Mouse (Mus musculus) limb, embryonic 14.5 days (tissue): ENCODE measurements around the gene Lrch4. TPM values are rescaled to one million over a fixed set of nuclear protein-coding genes. Genes with fewer than 3 reads are reported as not detected.

ENCODE experiments used
- ATAC-seq: fragments of 200-750 bp; cut with Nextera tagmentation; 2 replicates; pipeline ENCODE4 v1.8.0; 2017; ENCODE audit warnings: low read depth, moderate number of reproducible peaks, moderate TSS enrichment; ENCODE audit not compliant: low FRiP score
- DNase-seq: peaks from one replicate; pipeline ENCODE4 v3.0.0-alpha.2; 2015; ENCODE audit warnings: low spot score
- H3K27ac ChIP-seq: fragments of 300-500 bp; sonication (generic); replicated peaks from 2 replicates; pipeline ENCODE4 v1.5.1; 2014; ENCODE audit warnings: low read depth, mild to moderate bottlenecking, low read length, moderate library complexity, mixed read lengths
- H3K27me3 ChIP-seq: fragments of 300-500 bp; sonication (generic); 2 replicates; pipeline ENCODE4 v1.6.1; 2014; ENCODE audit warnings: low read length, mixed read lengths; ENCODE audit not compliant: control insufficient read depth, insufficient read depth
- H3K36me3 ChIP-seq: fragments of 300-500 bp; sonication (generic); 2 replicates; pipeline ENCODE4 v1.6.1; 2014; ENCODE audit warnings: mild to moderate bottlenecking, low read length, moderate library complexity, mixed read lengths; ENCODE audit not compliant: control insufficient read depth, insufficient read depth
- H3K4me1 ChIP-seq: fragments of 300-500 bp; sonication (generic); 2 replicates; pipeline ENCODE4 v1.6.1; 2014; ENCODE audit warnings: antibody characterized with exemption, low read length, mixed read lengths; ENCODE audit not compliant: control insufficient read depth, insufficient read depth
- H3K4me2 ChIP-seq: fragments of 300-500 bp; sonication (generic); replicated peaks from 2 replicates; pipeline ENCODE4 v1.6.1; 2014; ENCODE audit warnings: low read depth, mild to moderate bottlenecking, low read length, moderate library complexity; ENCODE audit not compliant: severe bottlenecking
- H3K4me3 ChIP-seq: fragments of 300-500 bp; sonication (generic); replicated peaks from 2 replicates; pipeline ENCODE4 v1.5.1; 2014; ENCODE audit warnings: low read length
- H3K9ac ChIP-seq: fragments of 300-500 bp; sonication (generic); 2 replicates; pipeline ENCODE4 v1.6.1; 2014; ENCODE audit warnings: mild to moderate bottlenecking, low read depth, low read length, moderate library complexity; ENCODE audit not compliant: severe bottlenecking
- H3K9me3 ChIP-seq: fragments of 300-500 bp; sonication (generic); 2 replicates; pipeline ENCODE4 v1.6.1; 2016; ENCODE audit warnings: low read length; ENCODE audit not compliant: control insufficient read depth
- POLR2A ChIP-seq: fragments of 200-500 bp; IDR thresholded peaks from 2 replicates; pipeline ENCODE4 v1.8.0; 2012; ENCODE audit warnings: inconsistent platforms, mild to moderate bottlenecking, moderate library complexity, borderline replicate concordance; ENCODE audit not compliant: insufficient read depth, insufficient read length; ENCODE audit errors: extremely low read depth
- WGBS: fragments of 180-500 bp; shearing (Covaris S2); extraction: QIAGEN DNeasy Blood & Tissue Kit; methylation state at CpG from one replicate; pipeline ENCODE4 v1.1.7; 2014; 5-methylcytosine and 5-hydroxymethylcytosine counted together
- polyA plus RNA-seq, 2 experiments: library from polyadenylated mRNA; depleted of rRNA in 1 of 2; stranded (reverse) in 1 of 2; unstranded in 1 of 2; fragments of >200 nt; fragmentation: Nextera tagmentation in 1 of 2; extraction: Ambion mirVana in 1 of 2; gene quantifications; 2 replicates each; pipeline versions ENCODE4 v1.2.1 to v1.2.3; 2012 to 2014

Lrch4 gene
- polyA plus RNA-seq, 2 experiments = 25.0 to 37.1 TPM

GRCm38 (mm10) chr5:137590507-137590906 lies 38.4 kb upstream of the Lrch4 start:
- H3K4me3 ChIP-seq = no peak overlapping the region
- H3K27me3 ChIP-seq = no peaks in the 10 kb centered on the region
- ATAC-seq (no peak), DNase-seq (no peak)
- H3K27ac ChIP-seq = no peak overlapping the region
- no peaks in the 10 kb centered on the region for H3K36me3 ChIP-seq
- WGBS = 69% methylated on average over 5 of the region's 5 CpGs
- no peak overlapping the region for H3K9ac ChIP-seq
- H3K9me3 ChIP-seq = no peaks in the 10 kb centered on the region
- no peak for TF ChIP-seq POLR2A
- H3K4me2 ChIP-seq = no peak overlapping the region
- H3K4me1 ChIP-seq = no peaks in the 10 kb centered on the region

- no peak for TF ChIP-seq POLR2A
- ATAC-seq (no peak), DNase-seq (no peak)
- H3K36me3 ChIP-seq = 0 out of 2 replicates have a peak, but pooled peaks cover 9% of the 10 kb centered on the region
- no peak overlapping the region for H3K9ac ChIP-seq
- peaks cover 11% of the 10 kb centered on the region; the same call in 1 of the 2 replicates for H3K4me1 ChIP-seq
- H3K27ac ChIP-seq = no peak overlapping the region
- H3K27me3 ChIP-seq = no peaks in the 10 kb centered on the region
- H3K4me3 ChIP-seq = no peak overlapping the region
- H3K9me3 ChIP-seq = no peaks in the 10 kb centered on the region
- no peak overlapping the region for H3K4me2 ChIP-seq
- 77% methylated on average over 7 of the region's 7 CpGs for WGBS
Observed at GRCm38 (mm10) chr5:137595921-137596320, 33.0 kb upstream of the Lrch4 start.

GRCm38 (mm10) chr5:137596601-137597261 lies 32.2 kb upstream of the Lrch4 start:
- whole genome bisulfite sequencing = 40% methylated on average over 26 of the region's 30 CpGs
- Histone ChIP-seq H3K27ac (no peak overlapping the region), H3K4me3 (0 out of 2 replicates have a peak overlapping the region, but pooled peaks have one; percentile 7), H3K36me3 (0 out of 2 replicates have a peak, but pooled peaks cover 9% of the 10 kb centered on the region), H3K27me3 (no peaks in the 10 kb centered on the region), H3K9me3 (no peaks in the 10 kb centered on the region), H3K4me1 (peaks cover 11% of the 10 kb centered on the region; the same call in 1 of the 2 replicates), H3K9ac (no peak overlapping the region), H3K4me2 (no peak overlapping the region)
- ATAC-seq = no peak
- DNase-seq = no peak
- no peak for TF ChIP-seq POLR2A

- H3K4me3 ChIP-seq = no peak overlapping the region
- ATAC-seq (no peak), DNase-seq (no peak)
- H3K27me3 ChIP-seq = no peaks in the 10 kb centered on the region
- H3K9ac ChIP-seq = no peak overlapping the region
- H3K36me3 ChIP-seq = 0 out of 2 replicates have a peak, but pooled peaks cover 9% of the 10 kb centered on the region
- H3K4me2 ChIP-seq = no peak overlapping the region
- TF ChIP-seq POLR2A = no peak
- 95% methylated on average over 6 of the region's 6 CpGs for WGBS
- no peak overlapping the region for H3K27ac ChIP-seq
- H3K9me3 ChIP-seq = no peaks in the 10 kb centered on the region
- H3K4me1 ChIP-seq = peaks cover 15% of the 10 kb centered on the region
Observed at GRCm38 (mm10) chr5:137597625-137598024, 31.3 kb upstream of the Lrch4 start.

- ATAC-seq = no peak
- H3K27me3 ChIP-seq = no peaks in the 10 kb centered on the region
- no peak overlapping the region for H3K27ac ChIP-seq
- H3K9me3 ChIP-seq = no peaks in the 10 kb centered on the region
- TF ChIP-seq POLR2A = no peak
- 97% methylated on average over 2 of the region's 2 CpGs for WGBS
- H3K4me1 ChIP-seq = peaks cover 16% of the 10 kb centered on the region
- H3K4me3 ChIP-seq = no peak overlapping the region
- no peak for DNase-seq
- no peak overlapping the region for H3K4me2 ChIP-seq
- H3K9ac ChIP-seq = no peak overlapping the region
- 0 out of 2 replicates have a peak, but pooled peaks cover 9% of the 10 kb centered on the region for H3K36me3 ChIP-seq
Observed at GRCm38 (mm10) chr5:137598100-137598826, 30.7 kb upstream of the Lrch4 start.
